Mouse (Mus musculus): ENCODE measurements around the gene Ankrd2. TPM values are rescaled to one million over a fixed set of nuclear protein-coding genes. Genes with fewer than 3 reads are reported as not detected.

Gene Ankrd2
- polyA plus RNA-seq, 2 experiments, result 0.96 to 1.5 TPM

- DNase-seq (ENCODE audit: low spot score) (no peak), ATAC-seq (ENCODE audit: low FRiP score, low read depth) (no peak)
- WGBS, result 34% methylated on average over 4 of the region's 4 CpGs
- no peak for TF ChIP-seq POLR2A (IDR thresholded peaks at IDR 0.05; ENCODE audit: borderline replicate concordance, extremely low read depth, insufficient read depth, insufficient read length)
- Histone ChIP-seq H3K36me3 (ENCODE audit: control insufficient read depth, insufficient read depth, low read length) (no peaks in the 10 kb centered on the region), H3K27me3 (ENCODE audit: control insufficient read depth, insufficient read depth, low read length) (no peaks in the 10 kb centered on the region), H3K4me1 (ENCODE audit: control insufficient read depth, insufficient read depth, low read length) (peaks cover 31% of the 10 kb centered on the region), H3K4me2 (replicated peaks; ENCODE audit: low read depth, low read length, severe bottlenecking) (no peak overlapping the region), H3K27ac (replicated peaks; ENCODE audit: low read depth, low read length) (no peak overlapping the region; the same call in 1 of the 2 replicates), H3K9ac (ENCODE audit: low read depth, low read length, severe bottlenecking) (no peak overlapping the region), H3K4me3 (replicated peaks; ENCODE audit: low read length) (no peak overlapping the region), H3K9me3 (ENCODE audit: control insufficient read depth, low read length) (no peaks in the 10 kb centered on the region)
Measured at GRCm38 (mm10) chr19:42019011-42019522, 16.7 kb upstream of the Ankrd2 start.

GRCm38 (mm10) chr19:42021681-42022541, 13.9 kb upstream of the Ankrd2 start:
- TF ChIP-seq POLR2A (IDR thresholded peaks at IDR 0.05; ENCODE audit: borderline replicate concordance, extremely low read depth, insufficient read depth, insufficient read length), result no peak
- Histone ChIP-seq H3K9me3 (ENCODE audit: control insufficient read depth, low read length) (no peaks in the 10 kb centered on the region), H3K4me3 (replicated peaks; ENCODE audit: low read length) (no peak overlapping the region), H3K27me3 (ENCODE audit: control insufficient read depth, insufficient read depth, low read length) (no peaks in the 10 kb centered on the region), H3K9ac (ENCODE audit: low read depth, low read length, severe bottlenecking) (no peak overlapping the region), H3K4me1 (ENCODE audit: control insufficient read depth, insufficient read depth, low read length) (peaks cover 20% of the 10 kb centered on the region), H3K4me2 (replicated peaks; ENCODE audit: low read depth, low read length, severe bottlenecking) (no peak overlapping the region), H3K27ac (replicated peaks; ENCODE audit: low read depth, low read length) (no peak overlapping the region; the same call in none of the 2 replicates), H3K36me3 (ENCODE audit: control insufficient read depth, insufficient read depth, low read length) (no peaks in the 10 kb centered on the region)
- ATAC-seq (ENCODE audit: low FRiP score, low read depth) (no peak), DNase-seq (ENCODE audit: low spot score) (no peak)
- 74% methylated on average over 10 of the region's 10 CpGs for WGBS

- 78% methylated on average over 2 of the region's 2 CpGs for WGBS
- Histone ChIP-seq H3K4me2 (replicated peaks; ENCODE audit: low read depth, low read length, severe bottlenecking) (no peak overlapping the region), H3K9me3 (ENCODE audit: control insufficient read depth, low read length) (no peaks in the 10 kb centered on the region), H3K9ac (ENCODE audit: low read depth, low read length, severe bottlenecking) (no peak overlapping the region), H3K27me3 (ENCODE audit: control insufficient read depth, insufficient read depth, low read length) (no peaks in the 10 kb centered on the region), H3K36me3 (ENCODE audit: control insufficient read depth, insufficient read depth, low read length) (no peaks in the 10 kb centered on the region), H3K4me1 (ENCODE audit: control insufficient read depth, insufficient read depth, low read length) (peaks cover 14% of the 10 kb centered on the region), H3K4me3 (replicated peaks; ENCODE audit: low read length) (no peak overlapping the region), H3K27ac (replicated peaks; ENCODE audit: low read depth, low read length) (no peak overlapping the region; the same call in 1 of the 2 replicates)
- DNase-seq (ENCODE audit: low spot score) (no peak), ATAC-seq (ENCODE audit: low FRiP score, low read depth) (no peak)
- TF ChIP-seq POLR2A (IDR thresholded peaks at IDR 0.05; ENCODE audit: borderline replicate concordance, extremely low read depth, insufficient read depth, insufficient read length), result no peak
Measured at GRCm38 (mm10) chr19:42022542-42022848, 13.3 kb upstream of the Ankrd2 start.

GRCm38 (mm10) chr19:42026158-42026557, 9.6 kb upstream of the Ankrd2 start:
- Histone ChIP-seq H3K4me1 (ENCODE audit: control insufficient read depth, insufficient read depth, low read length) (0 out of 2 replicates have a peak, but pooled peaks cover 4% of the 10 kb centered on the region), H3K4me2 (replicated peaks; ENCODE audit: low read depth, low read length, severe bottlenecking) (no peak overlapping the region), H3K27ac (replicated peaks; ENCODE audit: low read depth, low read length) (no peak overlapping the region), H3K27me3 (ENCODE audit: control insufficient read depth, insufficient read depth, low read length) (no peaks in the 10 kb centered on the region), H3K36me3 (ENCODE audit: control insufficient read depth, insufficient read depth, low read length) (no peaks in the 10 kb centered on the region), H3K9me3 (ENCODE audit: control insufficient read depth, low read length) (no peaks in the 10 kb centered on the region), H3K4me3 (replicated peaks; ENCODE audit: low read length) (no peak overlapping the region), H3K9ac (ENCODE audit: low read depth, low read length, severe bottlenecking) (no peak overlapping the region)
- peak; percentile 66 for ATAC-seq (ENCODE audit: low FRiP score, low read depth)
- no peak for TF ChIP-seq POLR2A (IDR thresholded peaks at IDR 0.05; ENCODE audit: borderline replicate concordance, extremely low read depth, insufficient read depth, insufficient read length)
- peak; percentile 81 for DNase-seq (ENCODE audit: low spot score)
- 3% methylated on average over 5 of the region's 5 CpGs for WGBS

- Histone ChIP-seq H3K36me3 (ENCODE audit: control insufficient read depth, insufficient read depth, low read length) (peaks cover 10% of the 10 kb centered on the region; the same call in 1 of the 2 replicates), H3K9ac (ENCODE audit: low read depth, low read length, severe bottlenecking) (no peak overlapping the region), H3K4me3 (replicated peaks; ENCODE audit: low read length) (no peak overlapping the region), H3K27ac (replicated peaks; ENCODE audit: low read depth, low read length) (no peak overlapping the region), H3K4me1 (ENCODE audit: control insufficient read depth, insufficient read depth, low read length) (peaks cover 18% of the 10 kb centered on the region; the same call in 1 of the 2 replicates), H3K27me3 (ENCODE audit: control insufficient read depth, insufficient read depth, low read length) (no peaks in the 10 kb centered on the region), H3K9me3 (ENCODE audit: control insufficient read depth, low read length) (no peaks in the 10 kb centered on the region), H3K4me2 (replicated peaks; ENCODE audit: low read depth, low read length, severe bottlenecking) (no peak overlapping the region)
- DNase-seq (ENCODE audit: low spot score) (no peak), ATAC-seq (ENCODE audit: low FRiP score, low read depth) (peak; percentile 49; the same call in 1 of the 2 replicates)
- 63% methylated on average over 5 of the region's 5 CpGs for whole genome bisulfite sequencing
- TF ChIP-seq POLR2A (IDR thresholded peaks at IDR 0.05; ENCODE audit: borderline replicate concordance, extremely low read depth, insufficient read depth, insufficient read length), result no peak
Measured at GRCm38 (mm10) chr19:42031112-42031511, 4.7 kb upstream of the Ankrd2 start.

Data from limb, embryonic 14.5 days (tissue).